Mouse (Mus musculus) hindbrain, embryonic 13.5 days (tissue): Measurements from ENCODE around the gene Crk. TPM values are rescaled to one million over a fixed set of nuclear protein-coding genes. Genes with fewer than 3 reads are reported as not detected.
"Not testable (repeated sequence)": the region's sequence is repeated elsewhere in the genome, so short reads cannot be mapped to it uniquely, and the experiment has no call there.

Source experiments
- ATAC-seq: fragments of 200-750 bp; cut with Nextera tagmentation; 2 replicates; pipeline ENCODE4 v1.8.0; 2017; ENCODE audit warnings: moderate TSS enrichment; ENCODE audit not compliant: low FRiP score
- H3K27ac ChIP-seq: fragments of 300-500 bp; sonication (generic); 2 replicates; pipeline ENCODE4 v1.5.1; 2015; ENCODE audit warnings: inconsistent platforms, mild to moderate bottlenecking, moderate library complexity
- H3K27me3 ChIP-seq: fragments of 300-500 bp; sonication (generic); 2 replicates; pipeline ENCODE4 v1.6.1; 2015; ENCODE audit warnings: mild to moderate bottlenecking, inconsistent platforms
- H3K36me3 ChIP-seq: fragments of 300-500 bp; sonication (generic); 2 replicates; pipeline ENCODE4 v1.6.1; 2015; ENCODE audit warnings: mild to moderate bottlenecking, inconsistent platforms
- H3K4me1 ChIP-seq: fragments of 300-500 bp; sonication (generic); replicated peaks from 2 replicates; pipeline ENCODE4 v1.6.1; 2015; ENCODE audit warnings: inconsistent platforms
- H3K4me2 ChIP-seq: fragments of 300-500 bp; sonication (generic); 2 replicates; pipeline ENCODE4 v1.6.1; 2015; ENCODE audit warnings: inconsistent platforms, mild to moderate bottlenecking, moderate library complexity
- H3K4me3 ChIP-seq: fragments of 300-500 bp; sonication (generic); 2 replicates; pipeline ENCODE4 v1.5.1; 2015; ENCODE audit warnings: mild to moderate bottlenecking, inconsistent platforms
- H3K9ac ChIP-seq: fragments of 300-500 bp; sonication (generic); 2 replicates; pipeline ENCODE4 v1.6.1; 2015; ENCODE audit warnings: mild to moderate bottlenecking, inconsistent platforms
- H3K9me3 ChIP-seq: fragments of 300-500 bp; sonication (generic); 2 replicates; pipeline ENCODE4 v1.6.1; 2016; ENCODE audit warnings: inconsistent platforms
- WGBS: fragments of 180-500 bp; shearing (Covaris S2); methylation state at CpG from one replicate; pipeline ENCODE4 v1.1.7; 2015; 5-methylcytosine and 5-hydroxymethylcytosine counted together
- polyA plus RNA-seq: library from polyadenylated mRNA; unstranded; fragments of >200 nt; fragmentation: Nextera tagmentation; extraction: Ambion mirVana; gene quantifications from 2 replicates; pipeline ENCODE4 v1.2.1, GENCODE M21; 2015

The Crk gene
- polyA plus RNA-seq, 1 experiment from 2014 or later: 120 TPM

- 80% methylated on average over 3 of the region's 3 CpGs for WGBS
- no peak overlapping the region for H3K9ac ChIP-seq
- H3K4me2 ChIP-seq: no peak overlapping the region
- no peaks in the 10 kb centered on the region for H3K9me3 ChIP-seq
- H3K27ac ChIP-seq: no peak overlapping the region
- H3K27me3 ChIP-seq: no peaks in the 10 kb centered on the region
- H3K4me3 ChIP-seq: no peak overlapping the region
- ATAC-seq: no peak
- peaks cover 17% of the 10 kb centered on the region; the same call in 1 of the 2 replicates for H3K36me3 ChIP-seq
- peaks cover 11% of the 10 kb centered on the region for H3K4me1 ChIP-seq
These were observed 4.2 kb upstream of the Crk start for GRCm38 (mm10) chr11:75674875-75675274.

- peak overlapping the region; percentile 49 for H3K9ac ChIP-seq
- H3K4me1 ChIP-seq: peaks cover 27% of the 10 kb centered on the region
- 0 out of 2 replicates have a peak, but pooled peaks cover 3% of the 10 kb centered on the region for H3K36me3 ChIP-seq
- H3K27me3 ChIP-seq: no peaks in the 10 kb centered on the region
- H3K4me3 ChIP-seq: peak overlapping the region; percentile 100
- peak overlapping the region; percentile 85 for H3K4me2 ChIP-seq
- 94% methylated on average over 3 of the region's 3 CpGs for WGBS
- no peaks in the 10 kb centered on the region for H3K9me3 ChIP-seq
- peak overlapping the region; percentile 95 for H3K27ac ChIP-seq
- no peak for ATAC-seq
These were observed 945 bp upstream of the Crk start for GRCm38 (mm10) chr11:75677881-75678746.

GRCm38 (mm10) chr11:75679439-75680171 is 546 bp downstream of the Crk start:
- under 1% methylated on average over 40 of the region's 43 CpGs for WGBS
- H3K27me3 ChIP-seq: no peaks in the 10 kb centered on the region
- ATAC-seq: peak; percentile 85

GRCm38 (mm10) chr11:75684462-75684861 is 5.4 kb downstream of the Crk start:
- peaks cover 29% of the 10 kb centered on the region for H3K4me1 ChIP-seq
- no peak overlapping the region for H3K9ac ChIP-seq
- H3K4me2 ChIP-seq: no peak overlapping the region
- no peak overlapping the region for H3K4me3 ChIP-seq
- no peaks in the 10 kb centered on the region for H3K27me3 ChIP-seq
- peaks cover 11% of the 10 kb centered on the region; the same call in 1 of the 2 replicates for H3K36me3 ChIP-seq
- H3K27ac ChIP-seq: no peak overlapping the region
- WGBS: 89% methylated on average over 5 of the region's 5 CpGs
- no peak for ATAC-seq
- no peaks in the 10 kb centered on the region for H3K9me3 ChIP-seq

More at GRCm38 (mm10) chr11:75679439-75680171, 546 bp downstream of the Crk start:
- Histone ChIP-seq H3K36me3 (peaks cover 11% of the 10 kb centered on the region; the same call in 1 of the 2 replicates), H3K9me3 (no peaks in the 10 kb centered on the region), H3K4me2 (peak overlapping the region; percentile 85), H3K4me3 (peak overlapping the region; percentile 100), H3K27ac (peak overlapping the region; percentile 95), H3K4me1 (peaks cover 27% of the 10 kb centered on the region), H3K9ac (peak overlapping the region; percentile 94)

- no peak overlapping the region for H3K9ac ChIP-seq
- no peaks in the 10 kb centered on the region for H3K9me3 ChIP-seq
- no peaks in the 10 kb centered on the region for H3K27me3 ChIP-seq
- 83% methylated on average over 2 of the region's 2 CpGs for WGBS
- ATAC-seq: no peak
- H3K4me1 ChIP-seq: peaks cover 26% of the 10 kb centered on the region
- peaks cover 11% of the 10 kb centered on the region; the same call in 1 of the 2 replicates for H3K36me3 ChIP-seq
- no peak overlapping the region for H3K4me3 ChIP-seq
- no peak overlapping the region for H3K4me2 ChIP-seq
- H3K27ac ChIP-seq: no peak overlapping the region
These were observed 5.9 kb downstream of the Crk start for GRCm38 (mm10) chr11:75684956-75685355.

- no peak overlapping the region for H3K4me3 ChIP-seq
- WGBS: 68% methylated on average over 2 of the region's 2 CpGs
- no peaks in the 10 kb centered on the region for H3K9me3 ChIP-seq
- H3K4me2 ChIP-seq: no peak overlapping the region
- H3K4me1 ChIP-seq: peaks cover 6% of the 10 kb centered on the region; the same call in 1 of the 2 replicates
- H3K9ac ChIP-seq: no peak overlapping the region
- no peak overlapping the region for H3K27ac ChIP-seq
- ATAC-seq: no peak
- H3K36me3 ChIP-seq: peaks cover 19% of the 10 kb centered on the region
- no peaks in the 10 kb centered on the region for H3K27me3 ChIP-seq
These were observed 8.4 kb downstream of the Crk start for GRCm38 (mm10) chr11:75687343-75687993.

GRCm38 (mm10) chr11:75688132-75688531 is 9.1 kb downstream of the Crk start:
- H3K4me1 ChIP-seq: peaks cover 6% of the 10 kb centered on the region; the same call in 1 of the 2 replicates
- no peaks in the 10 kb centered on the region for H3K27me3 ChIP-seq
- H3K36me3 ChIP-seq: peaks cover 21% of the 10 kb centered on the region
- H3K4me2 ChIP-seq: no peak overlapping the region
- H3K9ac ChIP-seq: no peak overlapping the region
- no peak for ATAC-seq
- H3K9me3 ChIP-seq: no peaks in the 10 kb centered on the region
- no peak overlapping the region for H3K4me3 ChIP-seq
- no peak overlapping the region for H3K27ac ChIP-seq
- 92% methylated on average over 2 of the region's 2 CpGs for WGBS

- 86% methylated on average over 1 of the region's 1 CpGs for WGBS
- no peaks in the 10 kb centered on the region for H3K27me3 ChIP-seq
- H3K27ac ChIP-seq: no peak overlapping the region
- H3K9ac ChIP-seq: no peak overlapping the region
- no peak overlapping the region for H3K4me2 ChIP-seq
- peaks cover 6% of the 10 kb centered on the region; the same call in 1 of the 2 replicates for H3K4me1 ChIP-seq
- ATAC-seq: no peak
- H3K4me3 ChIP-seq: no peak overlapping the region
- peaks cover 31% of the 10 kb centered on the region for H3K36me3 ChIP-seq
- H3K9me3 ChIP-seq: no peaks in the 10 kb centered on the region
These were observed 10.9 kb downstream of the Crk start for GRCm38 (mm10) chr11:75689977-75690376.

- H3K4me1 ChIP-seq: peaks cover 2% of the 10 kb centered on the region; the same call in 1 of the 2 replicates
- H3K27me3 ChIP-seq: no peaks in the 10 kb centered on the region
- no peak overlapping the region for H3K4me2 ChIP-seq
- ATAC-seq: no peak
- no peaks in the 10 kb centered on the region for H3K9me3 ChIP-seq
- no peak overlapping the region for H3K9ac ChIP-seq
- peaks cover 36% of the 10 kb centered on the region for H3K36me3 ChIP-seq
- H3K27ac ChIP-seq: no peak overlapping the region
- H3K4me3 ChIP-seq: no peak overlapping the region
These were observed 12.0 kb downstream of the Crk start for GRCm38 (mm10) chr11:75691047-75691446.

- Histone ChIP-seq H3K4me2 (no peak overlapping the region), H3K9ac (no peak overlapping the region), H3K36me3 (peaks cover 55% of the 10 kb centered on the region), H3K27me3 (no peaks in the 10 kb centered on the region), H3K27ac (no peak overlapping the region), H3K9me3 (no peaks in the 10 kb centered on the region), H3K4me1 (no peaks in the 10 kb centered on the region), H3K4me3 (no peak overlapping the region)
- WGBS: 99% methylated on average over 5 of the region's 5 CpGs
- no peak for ATAC-seq
These were observed 14.5 kb downstream of the Crk start for GRCm38 (mm10) chr11:75693570-75693969.

- peaks cover 80% of the 10 kb centered on the region for H3K36me3 ChIP-seq
- H3K27me3 ChIP-seq, ATAC-seq, H3K9me3 ChIP-seq, H3K4me1 ChIP-seq, H3K9ac ChIP-seq, H3K27ac ChIP-seq, H3K4me3 ChIP-seq, H3K4me2 ChIP-seq: not testable (repeated sequence)
- WGBS: 97% methylated on average over 3 of the region's 3 CpGs
These were observed 18.4 kb downstream of the Crk start for GRCm38 (mm10) chr11:75697464-75697863.

- WGBS: 98% methylated on average over 5 of the region's 5 CpGs
- H3K4me2 ChIP-seq: no peak overlapping the region
- no peak overlapping the region for H3K9ac ChIP-seq
- no peak overlapping the region for H3K4me3 ChIP-seq
- peaks cover 73% of the 10 kb centered on the region for H3K36me3 ChIP-seq
- H3K27ac ChIP-seq: no peak overlapping the region
- ATAC-seq: no peak
- H3K4me1 ChIP-seq: no peaks in the 10 kb centered on the region
- no peaks in the 10 kb centered on the region for H3K27me3 ChIP-seq
- H3K9me3 ChIP-seq: no peaks in the 10 kb centered on the region
These were observed 21.5 kb downstream of the Crk start for GRCm38 (mm10) chr11:75700557-75700956.
